Mouse (Mus musculus) bone marrow macrophage, adult 2 months (primary cell): ENCODE data around the gene A830018L16Rik.

ENCODE experiments used
- CTCF ChIP-seq: IDR thresholded peaks from 2 replicates; pipeline ENCODE4 v1.5.1; 2012; ENCODE audit warnings: low read depth, mild to moderate bottlenecking, low read length, moderate library complexity
- POLR2A ChIP-seq: IDR thresholded peaks from 2 replicates; pipeline ENCODE4 v1.6.1; 2012; ENCODE audit warnings: mild to moderate bottlenecking, low read depth, low read length, borderline replicate concordance

DNA sequence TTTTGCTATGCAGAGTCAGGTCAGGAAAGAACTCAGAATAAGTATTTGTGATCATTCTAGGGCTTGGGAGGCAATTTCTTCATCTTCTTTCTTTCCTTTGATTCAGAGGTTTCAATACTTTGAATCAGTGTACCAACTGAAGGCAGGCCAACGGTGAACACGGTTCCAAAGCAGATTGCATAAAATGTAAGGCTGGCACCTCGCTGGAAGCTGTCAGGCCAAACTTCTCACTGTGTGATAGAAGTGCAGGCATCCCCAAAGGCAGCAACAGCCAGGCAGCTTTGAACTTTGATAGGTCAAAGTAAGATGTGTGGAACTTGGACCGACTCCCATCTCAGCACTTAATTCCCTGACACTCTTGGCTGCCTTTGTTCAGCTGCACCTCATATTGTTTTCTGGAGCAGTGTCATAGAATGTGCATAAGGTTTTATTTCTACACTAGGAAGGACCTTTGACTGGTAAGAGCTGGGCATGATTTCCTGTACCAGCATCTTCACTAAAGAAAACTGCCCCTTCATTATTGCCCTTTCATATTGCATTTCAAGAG, 568.8 kb downstream of the A830018L16Rik start:
- TF ChIP-seq POLR2A, result no peak
- TF ChIP-seq CTCF, result no peak
